Mouse (Mus musculus) midbrain, embryonic 13.5 days (tissue): ENCODE data around the gene Il13ra2. TPM values are rescaled to one million over a fixed set of nuclear protein-coding genes. Genes with fewer than 3 reads are reported as not detected.
"Not testable (repeated sequence)": the region's sequence is repeated elsewhere in the genome, so short reads cannot be mapped to it uniquely, and the experiment has no call there.

Experiments used
- ATAC-seq: fragments of 200-750 bp; cut with Nextera tagmentation; 2 replicates; pipeline ENCODE4 v1.8.0; 2017; ENCODE audit warnings: mild to moderate bottlenecking, moderate TSS enrichment, moderate library complexity
- H3K27ac ChIP-seq: fragments of 300-500 bp; sonication (generic); 2 replicates; pipeline ENCODE4 v1.5.1; 2015; ENCODE audit warnings: inconsistent platforms, mild to moderate bottlenecking, moderate library complexity
- H3K27me3 ChIP-seq: fragments of 300-500 bp; sonication (generic); 2 replicates; pipeline ENCODE4 v1.6.1; 2015; ENCODE audit warnings: mild to moderate bottlenecking, inconsistent platforms
- H3K36me3 ChIP-seq: fragments of 300-500 bp; sonication (generic); 2 replicates; pipeline ENCODE4 v1.6.1; 2015; ENCODE audit warnings: mild to moderate bottlenecking, inconsistent platforms
- H3K4me1 ChIP-seq: fragments of 300-500 bp; sonication (generic); replicated peaks from 2 replicates; pipeline ENCODE4 v1.6.1; 2015; ENCODE audit warnings: inconsistent platforms
- H3K4me2 ChIP-seq: fragments of 300-500 bp; sonication (generic); replicated peaks from 2 replicates; pipeline ENCODE4 v1.6.1; 2015; ENCODE audit warnings: moderate library complexity, mild to moderate bottlenecking, inconsistent platforms
- H3K4me3 ChIP-seq: fragments of 300-500 bp; sonication (generic); replicated peaks from 2 replicates; pipeline ENCODE4 v1.5.1; 2015; ENCODE audit warnings: mild to moderate bottlenecking, inconsistent platforms
- H3K9ac ChIP-seq: fragments of 300-500 bp; sonication (generic); replicated peaks from 2 replicates; pipeline ENCODE4 v1.6.1; 2015; ENCODE audit warnings: mild to moderate bottlenecking, inconsistent platforms
- H3K9me3 ChIP-seq: fragments of 300-500 bp; sonication (generic); 2 replicates; pipeline ENCODE4 v1.6.1; 2016; ENCODE audit warnings: mild to moderate bottlenecking, inconsistent platforms
- WGBS: fragments of 180-500 bp; shearing (Covaris S2); methylation state at CpG from one replicate; pipeline ENCODE4 v1.1.7; 2015; 5-methylcytosine and 5-hydroxymethylcytosine counted together
- polyA plus RNA-seq: library from polyadenylated mRNA; unstranded; fragments of >200 nt; fragmentation: Nextera tagmentation; extraction: Ambion mirVana; gene quantifications from 2 replicates; pipeline ENCODE4 v1.2.1, GENCODE M21; 2015

Gene Il13ra2
- not detected in 2 replicates for polyA plus RNA-seq

- no peaks in the 10 kb centered on the region for H3K27me3 ChIP-seq
- no peak within 1 kb of the TSS for H3K4me3 ChIP-seq
- H3K9me3 ChIP-seq, result no peaks in the 10 kb centered on the region
- WGBS, result 48% methylated on average over 1 of the region's 1 CpGs
- H3K4me2 ChIP-seq, result no peak within 1 kb of the TSS
- no peak within 1 kb of the TSS for H3K9ac ChIP-seq
- no peak within 1 kb of the TSS for H3K27ac ChIP-seq
- no peak for ATAC-seq
- no peaks in the 10 kb centered on the region for H3K36me3 ChIP-seq
- H3K4me1 ChIP-seq, result no peaks in the 10 kb centered on the region
These were observed at the start of gene Il13ra2 for GRCm38 (mm10) chrX:147429129-147429528. Gene Il13ra2, minus strand, starts transcription at chrX:147429192.

- not testable (repeated sequence) for H3K9me3 ChIP-seq, H3K9ac ChIP-seq, ATAC-seq, H3K4me1 ChIP-seq, H3K4me2 ChIP-seq, H3K36me3 ChIP-seq, H3K4me3 ChIP-seq, H3K27ac ChIP-seq, H3K27me3 ChIP-seq
- WGBS, result 85% methylated on average over 1 of the region's 1 CpGs
These were observed 24.6 kb upstream of the Il13ra2 start, which contains the start of gene Vmn1r239-ps for GRCm38 (mm10) chrX:147453610-147454009. Gene Vmn1r239-ps, minus strand, starts transcription at chrX:147453710.

- Histone ChIP-seq H3K4me1 (no peaks in the 10 kb centered on the region), H3K4me3 (no peak overlapping the region), H3K27me3 (no peaks in the 10 kb centered on the region), H3K27ac (no peak overlapping the region), H3K9me3 (no peaks in the 10 kb centered on the region), H3K36me3 (no peaks in the 10 kb centered on the region), H3K9ac (no peak overlapping the region), H3K4me2 (no peak overlapping the region)
- ATAC-seq, result no peak
- WGBS, result 89% methylated on average over 4 of the region's 4 CpGs
These were observed 14.4 kb upstream of the Il13ra2 start for GRCm38 (mm10) chrX:147443386-147443785.

GRCm38 (mm10) chrX:147435400-147435799 is 6.4 kb upstream of the Il13ra2 start:
- Histone ChIP-seq H3K4me3 (no peak overlapping the region), H3K4me1 (no peaks in the 10 kb centered on the region), H3K4me2 (no peak overlapping the region), H3K9ac (no peak overlapping the region), H3K27ac (no peak overlapping the region), H3K9me3 (no peaks in the 10 kb centered on the region), H3K27me3 (no peaks in the 10 kb centered on the region), H3K36me3 (no peaks in the 10 kb centered on the region)
- ATAC-seq, result no peak
- 89% methylated on average over 2 of the region's 2 CpGs for WGBS

GRCm38 (mm10) chrX:147429753-147430152 is 761 bp upstream of the Il13ra2 start:
- ATAC-seq, result no peak
- H3K4me2 ChIP-seq, result no peak overlapping the region
- no peaks in the 10 kb centered on the region for H3K9me3 ChIP-seq
- WGBS, result 80% methylated on average over 1 of the region's 1 CpGs
- H3K27me3 ChIP-seq, result no peaks in the 10 kb centered on the region
- H3K36me3 ChIP-seq, result no peaks in the 10 kb centered on the region
- no peak overlapping the region for H3K9ac ChIP-seq
- H3K4me1 ChIP-seq, result no peaks in the 10 kb centered on the region
- no peak overlapping the region for H3K27ac ChIP-seq
- no peak overlapping the region for H3K4me3 ChIP-seq

- Histone ChIP-seq H3K9ac (no peak overlapping the region), H3K36me3 (no peaks in the 10 kb centered on the region), H3K9me3 (no peaks in the 10 kb centered on the region), H3K27ac (no peak overlapping the region), H3K4me2 (no peak overlapping the region), H3K4me1 (no peaks in the 10 kb centered on the region), H3K27me3 (no peaks in the 10 kb centered on the region), H3K4me3 (no peak overlapping the region)
- ATAC-seq, result no peak
- 75% methylated on average over 1 of the region's 1 CpGs for WGBS
These were observed 35.5 kb downstream of the Il13ra2 start for GRCm38 (mm10) chrX:147393446-147393845.

- Histone ChIP-seq H3K4me2 (no peak overlapping the region), H3K4me3 (no peak overlapping the region), H3K4me1 (no peaks in the 10 kb centered on the region), H3K27ac (no peak overlapping the region), H3K9ac (no peak overlapping the region), H3K9me3 (no peaks in the 10 kb centered on the region), H3K27me3 (no peaks in the 10 kb centered on the region), H3K36me3 (no peaks in the 10 kb centered on the region)
- WGBS, result 86% methylated on average over 2 of the region's 2 CpGs
- no peak for ATAC-seq
These were observed 79.8 kb downstream of the Il13ra2 start for GRCm38 (mm10) chrX:147349167-147349566.

Other genes starting within 250 kb of the Il13ra2 start
- not detected in 2 replicates for gene Vmn1r239-ps, start 24.5 kb upstream of the Il13ra2 start, polyA plus RNA-seq
- gene Lrch2, start 124.9 kb upstream of the Il13ra2 start, polyA plus RNA-seq, result 14.0 and 17.4 TPM in 2 replicates